Mouse (Mus musculus) forebrain, embryonic 10.5 days (tissue): ENCODE results near the gene Fam45a. TPM values are rescaled to one million over a fixed set of nuclear protein-coding genes. Genes with fewer than 3 reads are reported as not detected.
A peak's percentile ranks its signal among the peaks of the same experiment; 100 is the strongest.

Experiments used
- DNase-seq: peaks from one replicate; pipeline ENCODE4 v3.0.0-alpha.2; 2017; ENCODE audit warnings: low spot score; ENCODE audit errors: extremely low spot score
- H3K27ac ChIP-seq: fragments of 300-500 bp; sonication (generic); 2 replicates; pipeline ENCODE4 v1.5.1; 2016; ENCODE audit warnings: mild to moderate bottlenecking
- H3K27me3 ChIP-seq: fragments of 300-500 bp; sonication (generic); 2 replicates; pipeline ENCODE4 v1.6.1; 2016; ENCODE audit warnings: mild to moderate bottlenecking; ENCODE audit not compliant: poor library complexity, severe bottlenecking
- H3K36me3 ChIP-seq: fragments of 300-500 bp; sonication (generic); replicated peaks from 2 replicates; pipeline ENCODE4 v1.6.1; 2016; ENCODE audit warnings: mild to moderate bottlenecking, moderate library complexity
- H3K4me1 ChIP-seq: fragments of 300-500 bp; sonication (generic); 2 replicates; pipeline ENCODE4 v1.6.1; 2016
- H3K4me3 ChIP-seq: fragments of 300-500 bp; sonication (generic); 2 replicates; pipeline ENCODE4 v1.5.1; 2016; ENCODE audit warnings: mild to moderate bottlenecking, moderate library complexity
- H3K9me3 ChIP-seq: fragments of 300-500 bp; sonication (generic); 2 replicates; pipeline ENCODE4 v1.6.1; 2016; ENCODE audit warnings: mild to moderate bottlenecking, moderate library complexity
- WGBS: fragments of 180-500 bp; shearing (Covaris S2); methylation state at CpG from one replicate; pipeline ENCODE4 v1.1.7; 2016; 5-methylcytosine and 5-hydroxymethylcytosine counted together
- polyA plus RNA-seq: library from polyadenylated mRNA; unstranded; fragments of >200 nt; fragmentation: Nextera tagmentation; extraction: Ambion mirVana; gene quantifications from 2 replicates; pipeline ENCODE4 v1.2.1, GENCODE M21; 2016

Fam45a gene
- 26.2 and 27.9 TPM in 2 replicates for polyA plus RNA-seq

DNA sequence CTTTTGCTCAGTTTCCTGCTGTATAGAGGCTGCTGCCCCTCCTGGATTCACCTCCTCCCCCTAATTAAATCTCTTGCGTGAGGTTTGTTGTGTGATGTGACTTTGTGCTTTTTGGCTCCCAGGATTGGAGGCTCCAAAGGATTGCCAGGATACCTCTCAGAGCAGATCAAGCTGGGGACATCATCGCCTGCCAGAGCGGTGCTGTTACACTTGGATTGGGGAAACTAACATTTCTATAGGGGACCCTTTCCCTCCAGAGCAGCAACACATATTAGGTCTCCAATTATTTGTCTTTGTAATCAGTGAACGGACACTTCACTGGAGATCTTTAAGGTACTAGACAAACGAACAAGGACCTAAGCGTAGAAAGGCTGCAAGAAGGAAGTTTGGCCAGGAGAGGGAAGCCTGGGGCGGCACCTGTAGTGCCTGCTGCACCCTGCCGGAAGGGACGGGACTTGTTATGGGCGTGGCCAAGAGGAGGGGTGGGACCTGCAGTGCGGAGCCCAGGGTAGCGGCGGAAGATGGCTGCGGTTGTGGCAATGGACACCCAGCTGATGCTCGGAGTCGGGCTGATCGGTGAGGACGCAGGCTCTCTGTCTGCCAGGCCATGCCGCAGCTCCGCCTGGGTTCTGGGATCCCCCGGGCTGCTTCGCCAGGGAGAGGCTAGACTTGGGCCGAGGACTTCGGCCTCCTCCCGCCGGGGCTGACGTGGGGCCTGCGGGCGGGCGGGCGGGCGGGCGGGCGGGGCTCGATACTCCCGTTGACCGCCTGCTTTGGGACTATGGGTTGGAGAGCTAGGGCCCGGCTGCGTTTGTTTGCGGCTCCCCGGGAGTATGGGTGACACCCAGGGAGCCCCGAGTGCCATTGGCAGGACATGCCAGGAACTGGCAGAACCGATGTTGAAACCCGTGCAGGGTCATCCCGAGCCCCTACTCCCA is at the start of gene Fam45a:
Gene Fam45a, plus strand, starts transcription at position 488 of the 938 bp plus-strand sequence.
- Histone ChIP-seq H3K4me3 (peak within 1 kb of the TSS; percentile 88), H3K4me1 (peaks cover 17% of the 10 kb centered on the region), H3K36me3 (peaks cover 17% of the 10 kb centered on the region), H3K27ac (peak within 1 kb of the TSS; percentile 92), H3K9me3 (no peaks in the 10 kb centered on the region), H3K27me3 (no peaks in the 10 kb centered on the region)
- WGBS: 1% methylated on average over 45 of the region's 45 CpGs
- DNase-seq: peak; percentile 92

DNA sequence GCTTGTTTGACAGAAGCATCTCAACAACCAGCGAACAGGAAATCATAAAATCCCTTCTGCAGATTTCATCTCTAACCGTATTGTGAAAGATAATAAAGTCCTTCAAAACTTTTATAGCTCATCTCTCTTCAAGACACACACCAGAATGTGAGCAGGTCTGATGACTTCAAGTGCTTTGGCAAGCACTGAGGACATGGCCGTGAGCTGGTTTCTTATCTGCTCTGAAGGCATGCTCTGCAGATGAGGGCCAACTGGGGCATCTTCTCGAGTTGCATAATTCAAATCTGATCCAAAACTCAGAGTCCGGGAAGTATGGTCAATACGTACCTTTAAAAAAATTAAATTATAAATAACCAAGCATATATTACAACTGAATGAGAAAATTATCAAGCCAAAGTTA is 38.0 kb upstream of the Fam45a start:
- Histone ChIP-seq H3K4me1 (no peaks in the 10 kb centered on the region), H3K27ac (no peak overlapping the region), H3K27me3 (no peaks in the 10 kb centered on the region), H3K36me3 (peaks cover 100% of the 10 kb centered on the region), H3K4me3 (no peak overlapping the region), H3K9me3 (no peaks in the 10 kb centered on the region)
- no peak for DNase-seq
- 95% methylated on average over 6 of the region's 6 CpGs for WGBS

DNA sequence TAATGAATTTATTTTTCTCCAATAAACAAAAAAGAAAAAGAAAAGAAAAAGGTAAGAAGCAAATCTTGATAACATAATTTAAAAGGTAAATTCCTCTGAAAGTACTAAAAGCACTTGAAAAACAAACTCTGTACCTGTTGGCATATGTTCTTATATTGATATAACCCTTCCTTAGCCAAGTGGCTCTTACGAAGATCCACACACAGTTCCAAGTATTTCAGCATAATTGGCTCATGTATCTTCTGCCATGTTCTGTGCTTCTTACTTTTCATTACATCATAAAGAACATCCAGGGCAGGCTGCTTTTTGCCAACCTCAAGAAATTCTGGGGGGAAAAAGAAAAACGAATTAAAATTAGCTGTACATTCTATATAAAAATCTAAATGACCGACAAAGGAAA is 29.4 kb upstream of the Fam45a start:
- DNase-seq: no peak
- H3K27ac ChIP-seq: no peak overlapping the region
- no peaks in the 10 kb centered on the region for H3K27me3 ChIP-seq
- 90% methylated on average over 3 of the region's 3 CpGs for WGBS
- no peaks in the 10 kb centered on the region for H3K9me3 ChIP-seq
- peaks cover 23% of the 10 kb centered on the region for H3K4me1 ChIP-seq
- H3K36me3 ChIP-seq: peaks cover 79% of the 10 kb centered on the region
- H3K4me3 ChIP-seq: no peak overlapping the region

DNA sequence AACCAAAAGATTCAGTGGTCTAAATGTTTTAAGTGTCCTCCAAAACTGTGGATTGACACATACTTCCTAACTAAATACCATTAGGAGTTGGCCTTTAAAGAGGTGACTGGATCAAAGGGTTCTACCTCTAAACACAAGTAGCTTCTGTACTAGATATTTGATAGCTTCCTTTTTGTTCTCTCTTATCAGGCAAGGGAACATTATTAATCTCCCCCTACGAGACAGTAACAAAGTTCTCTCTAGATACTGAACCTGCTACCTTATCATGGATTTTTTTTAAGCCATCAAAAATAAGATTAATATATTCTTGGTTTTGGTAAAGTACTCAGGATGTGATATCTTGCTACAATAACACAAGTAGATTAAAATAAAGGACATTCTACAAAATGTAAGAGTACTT is 26.7 kb upstream of the Fam45a start:
- H3K27ac ChIP-seq: no peak overlapping the region
- H3K36me3 ChIP-seq: peaks cover 58% of the 10 kb centered on the region
- H3K27me3 ChIP-seq: no peaks in the 10 kb centered on the region
- H3K9me3 ChIP-seq: no peaks in the 10 kb centered on the region
- peaks cover 39% of the 10 kb centered on the region for H3K4me1 ChIP-seq
- no peak overlapping the region for H3K4me3 ChIP-seq
- 77% methylated on average over 1 of the region's 1 CpGs for WGBS
- no peak for DNase-seq

- Histone ChIP-seq H3K36me3 (peaks cover 29% of the 10 kb centered on the region), H3K27ac (no peak overlapping the region), H3K27me3 (no peaks in the 10 kb centered on the region), H3K4me1 (peaks cover 44% of the 10 kb centered on the region), H3K9me3 (no peaks in the 10 kb centered on the region), H3K4me3 (peak overlapping the region; percentile 98)
- DNase-seq: no peak
- WGBS: 81% methylated on average over 2 of the region's 2 CpGs
Observed at GRCm38 (mm10) chr19:60787465-60788150, 23.8 kb upstream of the Fam45a start.

DNA sequence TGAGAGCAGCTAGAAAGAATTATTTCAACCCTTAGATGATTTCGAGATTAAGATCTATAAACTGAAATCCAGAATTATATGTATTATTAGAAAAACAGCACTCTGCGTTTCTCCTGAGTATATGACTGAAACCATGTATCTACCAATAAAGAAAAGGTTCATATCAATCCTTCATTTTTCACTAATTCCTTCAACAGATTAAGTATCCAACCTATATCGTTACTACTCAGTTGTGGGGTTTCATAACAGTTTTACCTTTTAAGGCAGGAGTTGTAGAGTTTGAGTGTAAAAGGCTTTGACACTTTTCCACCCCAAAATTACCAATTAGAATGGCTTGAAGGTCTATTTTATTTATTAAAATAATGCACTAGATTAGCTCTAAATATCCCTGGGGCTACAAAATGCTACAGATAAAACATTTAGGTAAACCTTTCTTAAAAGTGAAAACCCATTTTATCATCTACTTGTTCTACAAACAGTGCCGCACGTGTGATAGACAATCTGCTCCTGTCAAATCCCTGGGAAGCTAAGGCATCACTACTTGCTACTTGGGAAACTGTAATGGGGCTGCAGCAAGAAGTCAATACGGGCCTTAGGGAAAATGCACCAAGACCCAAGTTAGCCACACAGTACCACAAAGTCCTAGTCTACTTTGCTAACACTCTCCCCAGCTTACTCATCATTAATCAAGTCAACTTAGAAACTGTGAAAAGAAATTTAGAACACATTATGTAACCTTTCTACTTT is 23.0 kb upstream of the Fam45a start:
- Histone ChIP-seq H3K4me1 (peaks cover 41% of the 10 kb centered on the region), H3K27me3 (no peaks in the 10 kb centered on the region), H3K27ac (no peak overlapping the region), H3K4me3 (peak overlapping the region; percentile 98), H3K36me3 (peaks cover 26% of the 10 kb centered on the region), H3K9me3 (no peaks in the 10 kb centered on the region)
- 53% methylated on average over 6 of the region's 6 CpGs for WGBS
- DNase-seq: no peak

- no peak for DNase-seq
- Histone ChIP-seq H3K36me3 (peaks cover 17% of the 10 kb centered on the region), H3K9me3 (no peaks in the 10 kb centered on the region), H3K27ac (peak overlapping the region; percentile 99), H3K4me1 (peaks cover 39% of the 10 kb centered on the region), H3K4me3 (peak overlapping the region; percentile 98), H3K27me3 (no peaks in the 10 kb centered on the region)
- WGBS: under 1% methylated on average over 7 of the region's 7 CpGs
Observed at GRCm38 (mm10) chr19:60789452-60789851, 21.9 kb upstream of the Fam45a start.

DNA sequence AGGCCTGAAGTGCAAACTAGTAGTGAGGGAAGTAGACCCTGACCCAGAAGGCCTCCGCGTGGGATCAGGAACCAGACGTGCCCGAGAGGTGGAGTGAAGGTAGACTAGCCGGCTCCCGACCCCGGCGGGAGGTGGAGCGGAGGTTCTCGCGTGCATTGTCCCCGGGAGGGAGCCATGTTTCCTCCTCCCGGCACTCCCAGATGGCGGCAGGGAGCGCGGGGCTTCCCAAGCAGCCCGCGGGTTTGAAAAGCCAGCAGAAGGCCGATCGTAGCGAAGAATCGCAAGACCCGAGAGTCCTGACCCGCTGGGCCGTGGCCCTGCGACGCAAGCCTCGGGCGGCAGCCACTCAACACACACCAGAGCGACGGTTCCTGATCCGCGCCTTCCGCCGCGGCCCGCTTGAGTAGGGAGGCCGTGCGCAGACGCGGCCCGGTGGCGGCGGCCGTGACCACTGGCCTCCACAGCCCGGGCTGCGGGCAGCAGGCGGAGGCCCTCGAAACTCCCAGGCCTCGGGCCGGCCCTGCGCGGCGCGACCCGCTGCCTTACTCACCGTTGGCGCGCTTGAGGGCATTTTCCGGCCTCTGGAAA is 21.4 kb upstream of the Fam45a start:
- WGBS: under 1% methylated on average over 60 of the region's 60 CpGs
- Histone ChIP-seq H3K4me3 (peak overlapping the region; percentile 98), H3K9me3 (no peaks in the 10 kb centered on the region)

GRCm38 (mm10) chr19:60790551-60791161 is 20.7 kb upstream of the Fam45a start, which contains the start of gene Eif3a:
Gene Eif3a, minus strand, starts transcription at chr19:60790658.
- peak within 1 kb of the TSS; percentile 99 for H3K27ac ChIP-seq
- peak within 1 kb of the TSS; percentile 98 for H3K4me3 ChIP-seq
- peak; percentile 95 for DNase-seq
- WGBS: under 1% methylated on average over 57 of the region's 57 CpGs
- H3K4me1 ChIP-seq: peaks cover 35% of the 10 kb centered on the region
- H3K27me3 ChIP-seq: no peaks in the 10 kb centered on the region
- H3K9me3 ChIP-seq: no peaks in the 10 kb centered on the region
- peaks cover 14% of the 10 kb centered on the region for H3K36me3 ChIP-seq

More for the DNA sequence above, 21.4 kb upstream of the Fam45a start:
- H3K27ac ChIP-seq: peak overlapping the region; percentile 99
- H3K4me1 ChIP-seq: peaks cover 36% of the 10 kb centered on the region
- no peaks in the 10 kb centered on the region for H3K27me3 ChIP-seq
- peaks cover 16% of the 10 kb centered on the region for H3K36me3 ChIP-seq
- DNase-seq: peak; percentile 65

DNA sequence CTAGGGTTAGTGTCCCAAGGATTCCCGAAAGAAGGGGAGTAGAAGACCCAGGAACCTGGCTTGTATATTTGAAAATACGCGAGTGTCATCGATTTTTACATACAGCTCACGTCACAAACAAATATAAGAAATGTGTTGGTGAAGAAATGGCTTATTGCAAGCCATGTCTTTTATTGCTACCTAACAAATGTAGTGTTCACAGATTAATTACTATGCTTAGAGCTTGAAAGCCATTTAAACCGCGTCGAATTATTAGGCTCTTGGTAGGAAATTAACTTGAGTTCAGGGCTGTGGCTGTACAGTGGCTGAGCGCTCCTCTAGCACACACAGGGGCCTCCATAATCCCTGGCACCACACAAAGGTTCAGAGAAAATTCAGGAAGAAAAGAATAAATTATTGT is 20.2 kb upstream of the Fam45a start:
- Histone ChIP-seq H3K4me3 (peak overlapping the region; percentile 98), H3K27me3 (no peaks in the 10 kb centered on the region), H3K36me3 (peaks cover 9% of the 10 kb centered on the region; the same call in 1 of the 2 replicates), H3K9me3 (no peaks in the 10 kb centered on the region), H3K4me1 (peaks cover 30% of the 10 kb centered on the region), H3K27ac (peak overlapping the region; percentile 99)
- DNase-seq: no peak
- WGBS: 19% methylated on average over 9 of the region's 9 CpGs

DNA sequence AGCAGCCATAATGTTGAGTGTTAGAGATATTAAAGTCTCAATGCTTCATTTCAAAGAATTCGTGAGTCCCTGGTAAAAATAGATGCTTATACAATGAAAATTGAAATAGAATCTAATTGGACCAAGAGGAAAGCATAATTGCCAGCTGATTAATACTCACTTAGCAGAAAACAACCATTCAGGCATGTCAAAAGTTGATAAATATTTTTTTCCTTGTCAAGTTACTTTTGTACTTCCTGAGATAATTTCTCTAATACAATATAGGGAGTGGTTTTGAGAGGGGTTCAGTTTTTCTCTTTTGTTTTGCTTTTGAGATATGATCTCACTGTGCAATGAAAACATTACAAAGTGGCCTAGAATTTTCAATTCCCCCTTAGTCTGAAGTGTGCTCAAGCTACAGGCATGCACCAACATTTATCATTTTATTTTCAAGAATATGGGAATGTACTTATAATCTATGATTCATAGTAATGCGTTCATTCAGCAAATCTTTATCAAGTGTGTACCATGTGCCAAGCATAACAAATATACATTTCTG is 18.1 kb upstream of the Fam45a start:
- DNase-seq: no peak
- Histone ChIP-seq H3K36me3 (0 out of 2 replicates have a peak, but pooled peaks cover 3% of the 10 kb centered on the region), H3K27ac (no peak overlapping the region), H3K4me3 (no peak overlapping the region), H3K9me3 (no peaks in the 10 kb centered on the region), H3K4me1 (peaks cover 14% of the 10 kb centered on the region), H3K27me3 (no peaks in the 10 kb centered on the region)
- WGBS: 88% methylated on average over 2 of the region's 2 CpGs
